Mouse (Mus musculus): Measurements from ENCODE around the gene Slc26a9. TPM values are rescaled to one million over a fixed set of nuclear protein-coding genes. Genes with fewer than 3 reads are reported as not detected.

Slc26a9 gene
- polyA plus RNA-seq, 1 experiment from 2014 or later, result not detected

GRCm38 (mm10) chr1:131759667-131760427, 16.0 kb downstream of the Slc26a9 start:
- Histone ChIP-seq H3K9me3 (replicated peaks) (no peaks in the 10 kb centered on the region), H3K27me3 (ENCODE audit: low read depth, poor library complexity, severe bottlenecking) (no peaks in the 10 kb centered on the region), H3K4me3 (no peak overlapping the region), H3K36me3 (no peaks in the 10 kb centered on the region), H3K27ac (replicated peaks) (peak overlapping the region; percentile 43; the same call in 1 of the 2 replicates), H3K4me1 (peaks cover 21% of the 10 kb centered on the region)
- DNase-seq (ENCODE audit: low spot score), result no peak
- 75% methylated on average over 9 of the region's 9 CpGs for WGBS

GRCm38 (mm10) chr1:131760428-131760820, 16.6 kb downstream of the Slc26a9 start:
- H3K9me3 ChIP-seq (replicated peaks), result no peaks in the 10 kb centered on the region
- H3K27me3 ChIP-seq (ENCODE audit: low read depth, poor library complexity, severe bottlenecking), result no peaks in the 10 kb centered on the region
- no peak overlapping the region for H3K4me3 ChIP-seq
- DNase-seq (ENCODE audit: low spot score), result no peak
- H3K27ac ChIP-seq (replicated peaks), result no peak overlapping the region
- WGBS, result 94% methylated on average over 3 of the region's 3 CpGs
- peaks cover 21% of the 10 kb centered on the region for H3K4me1 ChIP-seq
- H3K36me3 ChIP-seq, result no peaks in the 10 kb centered on the region

DNA sequence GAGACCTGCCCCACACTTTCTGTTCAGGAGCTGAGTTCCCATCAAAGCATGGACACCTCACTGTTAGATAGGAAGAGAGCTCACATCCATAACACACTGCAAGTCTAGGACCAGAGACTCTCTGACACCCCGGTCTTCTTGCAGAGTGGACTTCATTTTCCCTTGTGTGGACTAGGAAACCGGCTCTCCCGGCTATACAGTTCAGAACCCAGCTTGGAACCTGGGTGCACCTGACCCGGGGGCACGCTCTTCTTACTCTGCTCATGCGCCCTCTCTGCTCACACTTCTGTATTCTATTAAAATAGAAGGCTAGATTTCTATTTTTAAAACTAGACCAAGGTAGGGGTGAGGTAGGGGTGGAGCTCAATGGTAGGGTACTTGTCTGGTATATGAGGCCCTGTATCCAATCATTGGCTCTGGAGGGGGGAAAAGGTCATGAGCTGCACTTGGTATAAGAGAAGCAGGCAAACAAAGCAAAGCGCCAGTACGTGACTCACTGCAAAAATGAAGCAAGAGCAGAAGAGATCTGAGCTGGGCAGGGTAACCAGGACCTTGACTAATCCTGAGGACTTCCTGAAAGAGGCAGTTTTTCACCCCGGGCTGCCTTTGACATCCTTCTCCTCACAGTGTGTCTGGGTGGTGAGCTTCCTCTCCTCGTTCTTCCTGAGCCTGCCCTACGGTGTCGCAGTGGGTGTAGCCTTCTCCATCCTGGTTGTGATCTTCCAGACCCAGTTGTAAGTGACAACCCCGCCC, 17.4 kb downstream of the Slc26a9 start:
- DNase-seq (ENCODE audit: low spot score), result no peak
- no peaks in the 10 kb centered on the region for H3K9me3 ChIP-seq (replicated peaks)
- H3K27ac ChIP-seq (replicated peaks), result no peak overlapping the region
- WGBS, result 90% methylated on average over 13 of the region's 13 CpGs
- no peak overlapping the region for H3K4me3 ChIP-seq
- H3K27me3 ChIP-seq (ENCODE audit: low read depth, poor library complexity, severe bottlenecking), result no peaks in the 10 kb centered on the region
- H3K4me1 ChIP-seq, result peaks cover 23% of the 10 kb centered on the region
- H3K36me3 ChIP-seq, result no peaks in the 10 kb centered on the region

DNA sequence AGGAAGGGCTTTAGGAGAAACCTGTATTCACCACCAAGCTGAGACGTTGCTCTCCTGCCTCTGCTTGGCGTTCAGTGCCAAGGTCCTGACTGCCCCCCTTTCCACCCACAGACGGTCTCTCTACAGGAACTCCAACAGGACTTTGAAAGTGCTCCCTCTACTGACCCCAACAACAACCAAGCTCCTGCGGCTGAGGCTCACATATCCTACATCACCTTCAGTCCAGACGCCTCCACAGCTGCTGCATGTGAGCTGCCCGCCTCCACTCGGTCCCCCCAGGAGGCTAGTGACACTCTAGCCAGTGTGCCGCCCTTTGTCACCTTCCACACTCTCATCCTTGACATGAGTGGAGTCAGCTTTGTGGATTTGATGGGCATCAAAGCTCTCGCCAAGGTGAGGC, 19.9 kb downstream of the Slc26a9 start:
- no peak overlapping the region for H3K4me3 ChIP-seq
- H3K4me1 ChIP-seq, result peaks cover 21% of the 10 kb centered on the region
- H3K27ac ChIP-seq (replicated peaks), result no peak overlapping the region
- H3K36me3 ChIP-seq, result no peaks in the 10 kb centered on the region
- no peaks in the 10 kb centered on the region for H3K27me3 ChIP-seq (ENCODE audit: low read depth, poor library complexity, severe bottlenecking)
- 57% methylated on average over 9 of the region's 9 CpGs for WGBS
- no peaks in the 10 kb centered on the region for H3K9me3 ChIP-seq (replicated peaks)
- no peak for DNase-seq (ENCODE audit: low spot score)

- Histone ChIP-seq H3K27ac (replicated peaks) (no peak overlapping the region), H3K4me1 (peaks cover 10% of the 10 kb centered on the region), H3K9me3 (replicated peaks) (no peaks in the 10 kb centered on the region), H3K36me3 (no peaks in the 10 kb centered on the region), H3K4me3 (no peak overlapping the region), H3K27me3 (ENCODE audit: low read depth, poor library complexity, severe bottlenecking) (no peaks in the 10 kb centered on the region)
- DNase-seq (ENCODE audit: low spot score), result no peak
- WGBS, result 70% methylated on average over 8 of the region's 8 CpGs
These were observed 20.9 kb downstream of the Slc26a9 start for GRCm38 (mm10) chr1:131764581-131765338.

- Histone ChIP-seq H3K27ac (replicated peaks) (no peak overlapping the region), H3K9me3 (replicated peaks) (no peaks in the 10 kb centered on the region), H3K27me3 (ENCODE audit: low read depth, poor library complexity, severe bottlenecking) (no peaks in the 10 kb centered on the region), H3K4me1 (peaks cover 3% of the 10 kb centered on the region), H3K36me3 (no peaks in the 10 kb centered on the region), H3K4me3 (no peak overlapping the region)
- DNase-seq (ENCODE audit: low spot score), result peak; percentile 80
- WGBS, result 12% methylated on average over 11 of the region's 11 CpGs
These were observed 21.7 kb downstream of the Slc26a9 start for GRCm38 (mm10) chr1:131765357-131766001.

- Histone ChIP-seq H3K27me3 (ENCODE audit: low read depth, poor library complexity, severe bottlenecking) (no peaks in the 10 kb centered on the region), H3K36me3 (no peaks in the 10 kb centered on the region), H3K4me3 (no peak overlapping the region), H3K27ac (replicated peaks) (no peak overlapping the region), H3K9me3 (replicated peaks) (no peaks in the 10 kb centered on the region), H3K4me1 (peaks cover 2% of the 10 kb centered on the region; the same call in 1 of the 2 replicates)
- WGBS, result 79% methylated on average over 3 of the region's 3 CpGs
- DNase-seq (ENCODE audit: low spot score), result no peak
These were observed 25.5 kb downstream of the Slc26a9 start for GRCm38 (mm10) chr1:131769296-131769695.

GRCm38 (mm10) chr1:131770656-131771055, 26.8 kb downstream of the Slc26a9 start:
- Histone ChIP-seq H3K36me3 (no peaks in the 10 kb centered on the region), H3K4me1 (peaks cover 2% of the 10 kb centered on the region; the same call in 1 of the 2 replicates), H3K9me3 (replicated peaks) (no peaks in the 10 kb centered on the region), H3K4me3 (no peak overlapping the region), H3K27me3 (ENCODE audit: low read depth, poor library complexity, severe bottlenecking) (no peaks in the 10 kb centered on the region), H3K27ac (replicated peaks) (no peak overlapping the region)
- DNase-seq (ENCODE audit: low spot score), result no peak
- 83% methylated on average over 4 of the region's 4 CpGs for WGBS

GRCm38 (mm10) chr1:131771440-131771839, 27.6 kb downstream of the Slc26a9 start:
- no peaks in the 10 kb centered on the region for H3K27me3 ChIP-seq (ENCODE audit: low read depth, poor library complexity, severe bottlenecking)
- H3K4me3 ChIP-seq, result no peak overlapping the region
- no peaks in the 10 kb centered on the region for H3K4me1 ChIP-seq
- no peak for DNase-seq (ENCODE audit: low spot score)
- no peak overlapping the region for H3K27ac ChIP-seq (replicated peaks)
- no peaks in the 10 kb centered on the region for H3K9me3 ChIP-seq (replicated peaks)
- H3K36me3 ChIP-seq, result no peaks in the 10 kb centered on the region

- 41% methylated on average over 3 of the region's 3 CpGs for WGBS
- no peak for DNase-seq (ENCODE audit: low spot score)
These were observed 50.8 kb downstream of the Slc26a9 start for GRCm38 (mm10) chr1:131794591-131794990.

GRCm38 (mm10) chr1:131795171-131795570, 51.3 kb downstream of the Slc26a9 start:
- peaks cover 18% of the 10 kb centered on the region; the same call in 1 of the 2 replicates for H3K27me3 ChIP-seq (ENCODE audit: low read depth, poor library complexity, severe bottlenecking)

More at GRCm38 (mm10) chr1:131794591-131794990, 50.8 kb downstream of the Slc26a9 start:
- Histone ChIP-seq H3K36me3 (no peaks in the 10 kb centered on the region), H3K27me3 (ENCODE audit: low read depth, poor library complexity, severe bottlenecking) (peaks cover 18% of the 10 kb centered on the region; the same call in 1 of the 2 replicates), H3K4me1 (peaks cover 11% of the 10 kb centered on the region), H3K27ac (replicated peaks) (no peak overlapping the region), H3K4me3 (no peak overlapping the region), H3K9me3 (replicated peaks) (no peaks in the 10 kb centered on the region)

More at GRCm38 (mm10) chr1:131795171-131795570, 51.3 kb downstream of the Slc26a9 start:
- Histone ChIP-seq H3K36me3 (no peaks in the 10 kb centered on the region), H3K4me1 (peaks cover 16% of the 10 kb centered on the region), H3K27ac (replicated peaks) (no peak overlapping the region), H3K4me3 (no peak overlapping the region), H3K9me3 (replicated peaks) (no peaks in the 10 kb centered on the region)
- 78% methylated on average over 3 of the region's 3 CpGs for WGBS
- no peak for DNase-seq (ENCODE audit: low spot score)
